Mouse (Mus musculus) cortical plate, adult 2 months (tissue): ENCODE data around the gene Marcks.

Experiments used
- CTCF ChIP-seq: fragments of 200-500 bp; IDR thresholded peaks from 2 replicates; pipeline ENCODE4 v1.5.1; 2011; ENCODE audit warnings: mild to moderate bottlenecking, control low read depth, low read length; ENCODE audit not compliant: insufficient read depth; ENCODE audit errors: extremely low read depth
- POLR2A ChIP-seq: fragments of 200-500 bp; IDR thresholded peaks from 2 replicates; pipeline ENCODE4 v1.6.1; 2011; ENCODE audit warnings: mild to moderate bottlenecking, low read length, control low read depth; ENCODE audit not compliant: insufficient read depth; ENCODE audit errors: extremely low read depth

DNA sequence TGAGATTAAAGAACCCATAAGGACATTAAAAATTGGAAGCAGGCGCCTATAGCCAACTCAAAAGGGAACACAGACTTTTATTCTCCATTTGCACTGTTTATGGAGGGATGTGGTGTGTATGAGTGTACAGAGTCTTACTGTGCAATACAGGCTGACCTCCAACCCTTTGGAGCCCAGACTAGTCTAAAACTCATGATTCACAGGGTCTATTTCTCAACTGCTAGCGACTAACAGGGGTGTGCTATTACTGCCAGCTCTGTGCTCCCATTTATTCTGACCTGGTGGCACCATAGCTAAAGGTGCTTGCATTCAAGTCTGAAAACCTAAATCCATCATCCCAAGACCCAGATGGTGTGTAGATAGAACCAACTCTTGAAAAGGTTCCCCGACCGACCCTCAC, 2.9 kb upstream of the Marcks start:
- TF ChIP-seq POLR2A (no peak), CTCF (no peak)
